Mouse (Mus musculus) heart, adult 2 months (tissue): ENCODE measurements around the gene Luzp1. TPM values are rescaled to one million over a fixed set of nuclear protein-coding genes. Genes with fewer than 3 reads are reported as not detected.

Experiments used
- DNase-seq, 2 experiments: peaks; one replicate each; pipeline ENCODE4 v3.0.0; 2021
- H3K27ac ChIP-seq: fragments of 200-600 bp; 2 replicates; pipeline ENCODE4 v1.8.1; 2022
- H3K27me3 ChIP-seq: fragments of 200-500 bp; 2 replicates; pipeline ENCODE4 v1.6.1; 2012; ENCODE audit warnings: mild to moderate bottlenecking, low read length, inconsistent platforms, mixed read lengths; ENCODE audit not compliant: control insufficient read depth, insufficient read depth
- H3K36me3 ChIP-seq: fragments of 200-500 bp; 2 replicates; pipeline ENCODE4 v1.6.1; 2012; ENCODE audit warnings: low read length, inconsistent platforms; ENCODE audit not compliant: control insufficient read depth, insufficient read depth
- H3K4me1 ChIP-seq: fragments of 200-500 bp; 2 replicates; pipeline ENCODE4 v1.6.1; 2011; ENCODE audit warnings: low read length; ENCODE audit not compliant: control insufficient read depth, insufficient read depth
- H3K4me3 ChIP-seq: fragments of 200-600 bp; 2 replicates; pipeline ENCODE4 v1.8.1; 2022
- H3K79me2 ChIP-seq: fragments of 200-500 bp; replicated peaks from 2 replicates; pipeline ENCODE4 v1.6.1; 2012; ENCODE audit warnings: mild to moderate bottlenecking, inconsistent platforms, low read length, moderate library complexity, mixed read lengths; ENCODE audit not compliant: control insufficient read depth, insufficient read depth
- H3K9ac ChIP-seq: fragments of 200-500 bp; 2 replicates; pipeline ENCODE4 v1.6.1; 2012; ENCODE audit warnings: low read depth, mild to moderate bottlenecking, control low read depth, inconsistent platforms, low read length, mixed read lengths
- CTCF ChIP-seq: fragments of 200-600 bp; IDR thresholded peaks from 2 replicates; pipeline ENCODE4 v1.8.1; 2022; ENCODE audit warnings: antibody characterized with exemption, mild to moderate bottlenecking, moderate library complexity
- EP300 ChIP-seq: fragments of 200-500 bp; IDR thresholded peaks from 2 replicates; pipeline ENCODE4 v1.6.1; 2011; ENCODE audit warnings: low read depth, low read length, control low read depth; ENCODE audit not compliant: insufficient read depth
- POLR2A ChIP-seq: fragments of 200-500 bp; IDR thresholded peaks from 2 replicates; pipeline ENCODE4 v1.6.1; 2011; ENCODE audit warnings: mild to moderate bottlenecking, low read depth, low read length, control low read depth; ENCODE audit not compliant: insufficient read depth
- WGBS: fragments of 180-500 bp; shearing (Covaris S2); methylation state at CpG from one replicate; pipeline ENCODE4 v1.1.7; 2018; 5-methylcytosine and 5-hydroxymethylcytosine counted together
- intact Hi-C: fragments of 180-260 bp; cut with DNase I; formaldehyde crosslinking; loops from one replicate; pipeline ENCODE4 v1.15.1; 2025
- polyA plus RNA-seq: library from polyadenylated mRNA; depleted of rRNA; stranded (reverse); fragments of >200 nt; gene quantifications from 2 replicates; pipeline ENCODE4 v1.2.3, GENCODE M21; 2012
- total RNA-seq, 2 experiments: library from RNA; stranded (reverse); gene quantifications; 2 replicates each; pipeline ENCODE4 v1.2.3; 2021

The Luzp1 gene
- total and polyA plus RNA-seq, 3 experiments = 11.0 to 37.8 (median 36.5) TPM

- Histone ChIP-seq H3K36me3 (peaks cover 6% of the 10 kb centered on the region; the same call in 1 of the 2 replicates), H3K4me1 (peaks cover 25% of the 10 kb centered on the region), H3K4me3 (no peak overlapping the region), H3K27me3 (no peaks in the 10 kb centered on the region), H3K79me2 (no peaks in the 10 kb centered on the region), H3K27ac (peak overlapping the region; percentile 90), H3K9ac (peak overlapping the region; percentile 32; the same call in 1 of the 2 replicates)
- TF ChIP-seq POLR2A (no peak), EP300 (peak; percentile 64; the same call in 1 of the 2 replicates), CTCF (no peak)
- DNase-seq = peak; percentile 58 to 67
- intact Hi-C loops = loop anchor here (10.0 kb wide), 1 partner anchor 181 kb away; the partner anchor contains the start of gene Zfp46
- 16% methylated on average over 4 of the region's 4 CpGs for WGBS
These were observed 3.3 kb upstream of the Luzp1 start for GRCm38 (mm10) chr4:136466226-136466625.

GRCm38 (mm10) chr4:136468553-136469327, 821 bp upstream of the Luzp1 start:
- Histone ChIP-seq H3K79me2 (peaks cover 1% of the 10 kb centered on the region; the same call in 1 of the 2 replicates), H3K36me3 (peaks cover 12% of the 10 kb centered on the region; the same call in 1 of the 2 replicates), H3K4me3 (no peak overlapping the region), H3K27me3 (no peaks in the 10 kb centered on the region), H3K4me1 (peaks cover 23% of the 10 kb centered on the region), H3K27ac (peak overlapping the region; percentile 92), H3K9ac (no peak overlapping the region)
- TF ChIP-seq POLR2A = no peak
- no peak for TF ChIP-seq EP300
- TF ChIP-seq CTCF = no peak
- 50% methylated on average over 14 of the region's 14 CpGs for WGBS
- intact Hi-C loops = loop anchor here (10.0 kb wide), 1 partner anchor 184 kb away; the partner anchor contains the start of gene Zfp46
- peak; percentile 31 to 41 for DNase-seq

- Histone ChIP-seq H3K9ac (peak overlapping the region; percentile 94), H3K36me3 (peaks cover 16% of the 10 kb centered on the region; the same call in 1 of the 2 replicates), H3K27me3 (no peaks in the 10 kb centered on the region), H3K27ac (peak overlapping the region; percentile 92), H3K4me1 (peaks cover 18% of the 10 kb centered on the region), H3K79me2 (peaks cover 1% of the 10 kb centered on the region; the same call in 1 of the 2 replicates), H3K4me3 (peak overlapping the region; percentile 94)
- no peak for DNase-seq
- TF ChIP-seq POLR2A = no peak
- intact Hi-C loops = loop anchor here (10.0 kb wide), 1 partner anchor 185 kb away; the partner anchor contains the start of gene Zfp46
- under 1% methylated on average over 50 of the region's 55 CpGs for WGBS
These were observed 383 bp downstream of the Luzp1 start for GRCm38 (mm10) chr4:136469941-136470346.

GRCm38 (mm10) chr4:136470347-136471071, 948 bp downstream of the Luzp1 start:
- H3K9ac ChIP-seq = peak overlapping the region; percentile 94
- H3K4me3 ChIP-seq = peak overlapping the region; percentile 94
- H3K36me3 ChIP-seq = peaks cover 18% of the 10 kb centered on the region
- H3K4me1 ChIP-seq = peaks cover 14% of the 10 kb centered on the region
- H3K79me2 ChIP-seq = peaks cover 4% of the 10 kb centered on the region; the same call in 1 of the 2 replicates
- H3K27me3 ChIP-seq = no peaks in the 10 kb centered on the region
- DNase-seq = peak; percentile 74 to 81
- peak overlapping the region; percentile 92 for H3K27ac ChIP-seq
- TF ChIP-seq EP300 (no peak), CTCF (0 out of 2 replicates have a peak, but pooled peaks have one; percentile 9)
- under 1% methylated on average over 49 of the region's 58 CpGs for WGBS
- intact Hi-C loops = no loop called here

GRCm38 (mm10) chr4:136476692-136477091, 7.1 kb downstream of the Luzp1 start:
- Histone ChIP-seq H3K79me2 (peaks cover 7% of the 10 kb centered on the region; the same call in 1 of the 2 replicates), H3K27ac (no peak overlapping the region), H3K9ac (no peak overlapping the region), H3K27me3 (no peaks in the 10 kb centered on the region), H3K36me3 (peaks cover 13% of the 10 kb centered on the region), H3K4me1 (peaks cover 5% of the 10 kb centered on the region), H3K4me3 (no peak overlapping the region)
- intact Hi-C loops = no loop called here
- no peak for TF ChIP-seq POLR2A
- TF ChIP-seq EP300 = no peak
- TF ChIP-seq CTCF = no peak
- no peak for DNase-seq
- 80% methylated on average over 1 of the region's 1 CpGs for WGBS

- TF ChIP-seq CTCF (no peak), EP300 (no peak), POLR2A (no peak)
- Histone ChIP-seq H3K27me3 (no peaks in the 10 kb centered on the region), H3K79me2 (peaks cover 9% of the 10 kb centered on the region), H3K36me3 (no peaks in the 10 kb centered on the region; the same call in 1 of the 2 replicates), H3K9ac (no peak overlapping the region), H3K27ac (no peak overlapping the region), H3K4me3 (no peak overlapping the region), H3K4me1 (no peaks in the 10 kb centered on the region; the same call in none of the 2 replicates)
- no peak for DNase-seq
- 81% methylated on average over 2 of the region's 2 CpGs for WGBS
- intact Hi-C loops = no loop called here
These were observed 17.0 kb downstream of the Luzp1 start for GRCm38 (mm10) chr4:136486549-136486948.
